Mouse (Mus musculus) small intestine, adult 2 months (tissue): ENCODE data around the gene Il21r.

Source experiments
- CTCF ChIP-seq: fragments of 200-500 bp; IDR thresholded peaks from 2 replicates; pipeline ENCODE4 v1.5.1; 2012; ENCODE audit warnings: low read depth, mild to moderate bottlenecking, control low read depth, inconsistent platforms, low read length, moderate library complexity, mixed read lengths; ENCODE audit not compliant: insufficient replicate concordance, insufficient read length; ENCODE audit errors: extremely low read depth
- POLR2A ChIP-seq: fragments of 200-500 bp; IDR thresholded peaks from 2 replicates; pipeline ENCODE4 v1.6.1; 2012; ENCODE audit warnings: low read depth, mild to moderate bottlenecking, control low read depth, inconsistent platforms, low read length, moderate library complexity

GRCm38 (mm10) chr7:125556865-125557264 is 46.4 kb upstream of the Il21r start:
- TF ChIP-seq POLR2A (no peak), CTCF (no peak)
